Mouse (Mus musculus): ENCODE results near the gene Plod1.

DNA sequence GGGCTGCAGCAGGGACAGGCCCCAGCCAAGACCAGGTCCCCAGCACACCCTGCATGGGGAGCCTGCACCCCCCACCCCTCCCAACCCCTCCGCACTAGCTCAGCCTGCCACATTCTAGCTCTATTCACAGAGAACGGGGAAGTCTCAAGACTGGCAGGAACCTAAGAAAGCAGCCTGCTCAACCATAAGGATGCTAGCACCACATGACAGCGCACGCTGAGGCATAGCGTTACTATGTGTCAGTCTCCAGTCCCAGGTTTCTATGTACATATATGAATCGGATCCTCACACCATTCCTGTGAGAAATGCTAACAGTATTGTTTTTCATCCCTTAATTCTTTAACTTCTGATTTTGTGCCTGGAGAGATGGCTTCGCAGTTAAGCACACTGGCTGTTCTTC lies 8.0 kb downstream of the Plod1 start:
- TF ChIP-seq POLR2A (IDR thresholded peaks at IDR 0.05; ENCODE audit: insufficient read depth, low read depth, low read length) (no peak), CTCF (IDR thresholded peaks at IDR 0.05; ENCODE audit: insufficient read depth, low read depth, low read length) (no peak)

Data from olfactory bulb, adult 2 months (tissue).